Mouse (Mus musculus): ENCODE measurements around the gene Spink4.

DNA sequence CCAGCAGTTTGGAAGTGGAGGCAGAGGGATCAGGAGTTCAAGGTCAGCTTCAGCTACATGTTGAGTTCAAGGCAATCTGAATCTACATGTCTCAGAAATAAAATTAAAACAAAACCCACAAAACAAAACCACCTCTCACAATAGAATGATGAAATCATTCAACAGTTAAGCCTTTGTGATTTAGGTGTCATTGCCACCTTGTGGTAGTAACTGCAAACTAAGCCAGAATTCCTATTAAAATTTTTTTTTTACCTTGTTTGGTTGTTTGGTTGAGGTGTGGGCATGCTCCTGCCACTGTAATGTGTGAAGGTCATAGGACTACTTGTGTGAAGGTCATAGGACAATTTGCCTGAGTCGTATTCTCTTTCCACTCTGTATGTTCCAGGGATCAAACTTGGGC is 13.6 kb upstream of the Spink4 start:
- TF ChIP-seq CTCF (IDR thresholded peaks at IDR 0.05; ENCODE audit: control insufficient read depth, insufficient read depth, insufficient read length): no peak
- no peak for TF ChIP-seq MAX (IDR thresholded peaks at IDR 0.05)
- TF ChIP-seq USF1 (IDR thresholded peaks at IDR 0.05; ENCODE audit: low read depth): no peak
- TF ChIP-seq CEBPB (IDR thresholded peaks at IDR 0.05; ENCODE audit: low read depth): peak; percentile 63
- no peak for TF ChIP-seq FOSL1 (IDR thresholded peaks at IDR 0.05; ENCODE audit: insufficient read depth, low read length, poor library complexity, severe bottlenecking)
- no peak for TF ChIP-seq MYOG (IDR thresholded peaks at IDR 0.05; ENCODE audit: control insufficient read depth, extremely low read depth, insufficient read length)
- no peak for TF ChIP-seq MYOD1 (IDR thresholded peaks at IDR 0.05; ENCODE audit: control insufficient read depth, insufficient read length, low read depth)

All from C2C12 (cell line).